Mouse (Mus musculus) megakaryocyte, embryonic 14.5 days (primary cell): Measurements from ENCODE around the gene Igfbp7. TPM values are rescaled to one million over a fixed set of nuclear protein-coding genes. Genes with fewer than 3 reads are reported as not detected.

Experiments used
- H3K27me3 ChIP-seq: replicated peaks from 2 replicates; pipeline ENCODE3; 2012; ENCODE audit warnings: inconsistent platforms
- H3K36me3 ChIP-seq: replicated peaks from 2 replicates; pipeline ENCODE3; 2012; ENCODE audit warnings: low read length, inconsistent platforms, mixed read lengths
- H3K4me1 ChIP-seq: 2 replicates; pipeline ENCODE4 v1.6.1; 2012; ENCODE audit warnings: inconsistent platforms
- H3K4me3 ChIP-seq: replicated peaks from 2 replicates; pipeline ENCODE3; 2012; ENCODE audit warnings: moderate library complexity, mild to moderate bottlenecking, inconsistent platforms
- H3K9me3 ChIP-seq: 2 replicates; pipeline ENCODE4 v1.6.1; 2012; ENCODE audit warnings: inconsistent platforms
- FLI1 ChIP-seq: IDR thresholded peaks from 2 replicates; pipeline ENCODE4 v1.6.1; 2012; ENCODE audit warnings: low read length, inconsistent platforms, mixed read lengths
- GATA1 ChIP-seq: IDR thresholded peaks from 3 replicates; pipeline ENCODE4 v1.6.1; 2012; ENCODE audit warnings: mixed read lengths, low read length, inconsistent platforms, borderline replicate concordance
- polyA plus RNA-seq: library from polyadenylated mRNA; stranded (reverse); fragments of >175 nt; gene quantifications from 2 replicates; pipeline ENCODE4 v1.2.3, GENCODE M21; 2012; ENCODE audit warnings: low replicate concordance; ENCODE audit not compliant: insufficient read depth

The Igfbp7 gene
- polyA plus RNA-seq, 1 experiment = 2.6 TPM

DNA sequence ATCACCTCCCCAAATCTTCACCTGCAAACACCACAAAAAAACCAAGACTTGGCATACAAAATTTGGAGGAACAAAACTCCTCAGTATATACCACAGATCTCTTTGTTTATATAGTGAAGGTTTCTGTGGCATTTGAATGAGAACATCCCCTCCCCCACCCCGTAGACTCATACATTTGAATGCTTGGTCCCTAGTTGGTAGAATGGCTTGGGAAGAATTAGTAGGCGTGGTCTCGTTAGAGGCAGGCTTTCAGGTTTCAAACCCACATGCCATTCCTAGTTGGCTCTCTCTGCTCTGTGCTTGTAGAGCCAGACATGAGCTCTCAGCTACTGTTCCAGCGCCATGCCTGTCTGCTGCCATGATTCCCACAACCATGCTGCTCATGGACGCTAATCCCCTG, 26.2 kb downstream of the Igfbp7 start:
- no peak overlapping the region for H3K4me3 ChIP-seq
- TF ChIP-seq FLI1 = no peak
- TF ChIP-seq GATA1 = no peak
- no peaks in the 10 kb centered on the region for H3K9me3 ChIP-seq
- peaks cover 40% of the 10 kb centered on the region for H3K4me1 ChIP-seq
- no peaks in the 10 kb centered on the region for H3K36me3 ChIP-seq
- peaks cover 4% of the 10 kb centered on the region for H3K27me3 ChIP-seq

DNA sequence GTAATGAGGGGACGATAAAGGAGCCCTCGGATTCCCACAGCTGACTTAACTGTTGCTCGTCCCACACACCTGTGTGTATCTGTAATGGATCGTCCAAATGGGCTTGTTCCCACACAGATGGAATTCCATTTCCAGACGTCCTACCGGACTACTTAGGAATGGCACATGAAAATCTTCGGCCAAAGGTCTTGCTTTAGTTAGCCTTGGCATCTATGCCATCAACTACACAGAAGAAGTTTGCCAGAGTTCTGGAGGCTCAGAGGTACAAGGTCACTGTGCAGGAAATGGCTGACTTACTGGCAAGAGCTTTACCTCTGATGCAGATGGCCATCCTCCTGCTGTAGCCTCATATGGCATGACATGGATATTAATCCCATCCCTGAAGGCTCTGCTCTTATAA, 26.6 kb downstream of the Igfbp7 start:
- Histone ChIP-seq H3K36me3 (no peaks in the 10 kb centered on the region), H3K27me3 (peaks cover 4% of the 10 kb centered on the region), H3K4me3 (no peak overlapping the region), H3K4me1 (peaks cover 36% of the 10 kb centered on the region), H3K9me3 (no peaks in the 10 kb centered on the region)
- TF ChIP-seq FLI1 (no peak), GATA1 (no peak)

DNA sequence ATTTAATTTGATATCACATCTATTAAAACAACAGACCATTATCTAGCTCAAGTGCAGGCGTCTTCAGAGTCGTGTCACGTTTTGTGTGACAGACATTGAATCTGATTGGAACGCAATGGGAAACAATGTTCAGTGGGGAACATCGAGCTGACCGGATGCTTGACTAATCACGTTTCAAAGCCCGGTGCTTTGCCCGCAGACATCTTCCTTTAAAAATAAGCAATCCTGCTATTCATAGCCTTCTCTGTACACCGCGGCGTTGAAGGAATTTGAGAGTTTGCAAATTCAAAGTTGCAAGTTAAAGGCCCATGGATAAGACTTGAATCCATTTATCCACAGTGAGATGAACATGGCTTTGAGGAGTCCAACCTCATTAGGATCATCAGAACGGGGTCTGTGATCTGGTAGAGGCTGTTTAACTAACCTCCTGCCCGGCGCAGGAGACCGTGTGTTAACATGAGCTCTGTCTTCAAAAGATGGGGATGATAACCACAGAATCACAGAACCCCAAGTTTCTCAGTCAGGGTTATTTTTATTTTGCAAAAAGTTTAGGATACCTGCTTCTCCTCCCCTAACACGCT, 27.4 kb downstream of the Igfbp7 start:
- Histone ChIP-seq H3K4me3 (no peak overlapping the region), H3K36me3 (no peaks in the 10 kb centered on the region), H3K9me3 (no peaks in the 10 kb centered on the region), H3K4me1 (peaks cover 28% of the 10 kb centered on the region), H3K27me3 (peaks cover 4% of the 10 kb centered on the region)
- TF ChIP-seq GATA1 (no peak), FLI1 (no peak)

DNA sequence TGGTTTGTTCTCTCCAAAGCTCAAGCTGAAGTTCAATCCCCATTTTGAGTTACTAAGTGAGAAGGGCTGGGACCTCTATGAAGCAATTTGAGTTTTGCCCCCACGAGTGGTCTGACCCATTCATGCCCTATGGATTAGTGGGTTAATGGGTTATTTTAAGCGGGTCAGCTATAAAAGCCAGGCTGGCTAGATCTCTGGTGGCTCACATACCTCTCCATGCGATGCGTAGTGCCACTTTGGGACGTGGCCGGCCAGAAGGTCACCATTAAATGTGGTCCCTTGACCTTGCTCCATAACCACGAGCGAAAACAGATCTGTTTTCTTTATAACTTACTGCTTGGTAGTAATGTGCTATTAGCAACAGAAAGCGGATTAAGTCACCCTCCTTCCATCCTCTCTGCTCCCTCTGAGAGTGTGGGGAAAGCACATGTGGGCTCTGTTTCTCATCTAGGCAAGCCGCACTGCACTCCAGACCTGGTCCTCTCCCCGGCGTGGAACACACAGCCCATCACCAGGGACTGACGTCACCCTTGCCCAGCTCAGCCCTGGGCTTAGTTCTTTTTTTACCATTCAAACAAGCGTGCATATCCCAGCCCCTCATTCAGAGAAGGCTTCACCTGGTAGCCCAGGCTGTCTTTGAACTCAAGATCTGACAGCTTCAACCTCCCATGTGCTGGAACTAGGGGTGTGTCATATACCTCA, 28.3 kb downstream of the Igfbp7 start:
- Histone ChIP-seq H3K4me3 (no peak overlapping the region), H3K36me3 (no peaks in the 10 kb centered on the region), H3K9me3 (no peaks in the 10 kb centered on the region), H3K4me1 (peaks cover 20% of the 10 kb centered on the region), H3K27me3 (peaks cover 4% of the 10 kb centered on the region)
- TF ChIP-seq FLI1 (no peak), GATA1 (no peak)

DNA sequence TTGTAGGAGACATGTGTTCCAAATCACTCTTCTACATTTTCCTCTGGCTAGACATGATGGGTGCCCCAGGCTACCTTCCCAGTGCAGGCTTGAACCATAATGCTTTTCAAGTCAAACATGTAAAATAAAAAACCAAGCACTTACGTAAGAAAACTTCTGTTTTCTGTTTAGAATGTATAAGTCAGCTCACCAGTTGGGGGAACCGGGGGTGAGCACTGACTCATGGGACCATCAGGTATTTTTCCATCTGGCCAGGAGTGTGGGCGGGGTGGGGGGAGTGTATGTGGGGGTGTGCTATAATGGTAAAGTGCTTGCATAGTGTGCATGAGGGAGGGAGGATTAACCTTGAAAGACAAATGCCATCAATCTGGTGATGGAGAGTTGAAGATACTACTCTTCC, 29.8 kb downstream of the Igfbp7 start:
- Histone ChIP-seq H3K4me3 (no peak overlapping the region), H3K36me3 (no peaks in the 10 kb centered on the region), H3K9me3 (no peaks in the 10 kb centered on the region), H3K27me3 (peaks cover 8% of the 10 kb centered on the region), H3K4me1 (peaks cover 12% of the 10 kb centered on the region)
- TF ChIP-seq GATA1 (no peak), FLI1 (no peak)

DNA sequence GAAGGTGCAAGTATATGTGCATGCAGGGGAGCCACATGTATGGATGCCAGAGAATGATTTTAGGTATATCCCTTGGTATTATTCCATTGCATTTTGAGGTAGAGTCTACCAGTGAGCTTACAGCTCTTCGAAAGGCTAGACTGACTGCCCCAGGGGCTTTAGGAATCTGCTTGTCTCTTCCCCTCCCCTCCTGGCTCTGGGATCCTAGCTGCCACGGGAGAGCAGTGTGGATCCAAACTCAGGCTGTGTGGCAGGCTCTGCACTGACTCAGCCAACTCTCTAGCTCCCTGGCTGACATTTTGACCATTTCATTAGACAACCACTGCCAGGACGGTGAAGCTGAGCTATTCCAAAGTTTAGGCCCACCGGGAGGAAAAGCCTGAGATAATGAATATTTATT, 32.3 kb downstream of the Igfbp7 start:
- Histone ChIP-seq H3K4me3 (no peak overlapping the region), H3K36me3 (no peaks in the 10 kb centered on the region), H3K4me1 (peaks cover 16% of the 10 kb centered on the region), H3K9me3 (no peaks in the 10 kb centered on the region), H3K27me3 (peaks cover 10% of the 10 kb centered on the region)
- TF ChIP-seq GATA1 = no peak
- no peak for TF ChIP-seq FLI1

DNA sequence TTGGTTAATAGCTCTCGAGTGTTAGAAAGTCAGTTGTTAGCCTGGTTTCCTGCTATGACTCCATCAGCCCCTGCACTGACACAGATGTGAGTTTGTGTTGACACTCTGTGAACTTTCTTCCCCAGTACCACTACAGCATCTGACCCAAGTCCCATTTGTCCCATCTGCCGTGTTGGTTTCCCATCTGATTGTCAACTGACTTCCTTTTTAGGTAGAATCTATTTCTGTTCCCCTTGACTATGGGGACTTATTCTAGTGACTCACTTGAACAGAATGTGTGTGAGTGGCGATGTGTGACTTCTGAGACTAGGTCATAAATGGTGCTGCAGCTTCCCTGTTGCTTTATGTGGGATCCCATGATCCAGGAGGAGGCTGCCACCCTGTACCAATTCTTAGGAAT, 32.9 kb downstream of the Igfbp7 start:
- no peaks in the 10 kb centered on the region for H3K36me3 ChIP-seq
- peaks cover 10% of the 10 kb centered on the region for H3K27me3 ChIP-seq
- H3K4me3 ChIP-seq = no peak overlapping the region
- peaks cover 20% of the 10 kb centered on the region for H3K4me1 ChIP-seq
- no peaks in the 10 kb centered on the region for H3K9me3 ChIP-seq
- TF ChIP-seq GATA1 = no peak
- TF ChIP-seq FLI1 = no peak

DNA sequence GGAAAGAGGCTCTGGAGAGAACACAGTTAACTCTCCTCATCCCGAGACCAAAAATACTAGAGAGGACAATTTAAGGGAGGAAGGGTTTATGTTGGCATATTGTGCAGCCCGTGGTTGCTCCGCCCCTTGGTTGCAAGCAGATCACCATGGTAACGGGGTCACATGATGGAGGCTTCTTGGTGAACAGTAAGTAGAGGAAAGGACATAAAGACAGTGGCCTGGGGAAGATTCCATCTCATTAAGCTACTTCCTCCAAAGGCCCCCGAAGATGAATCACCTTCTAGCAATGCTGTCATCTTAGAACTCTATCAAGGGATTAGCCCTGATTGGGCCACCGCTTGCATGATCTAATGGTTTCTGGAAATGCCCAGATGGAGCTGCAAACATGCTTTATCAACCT, 35.1 kb downstream of the Igfbp7 start:
- peaks cover 29% of the 10 kb centered on the region for H3K4me1 ChIP-seq
- no peaks in the 10 kb centered on the region for H3K36me3 ChIP-seq
- TF ChIP-seq FLI1 = no peak
- no peaks in the 10 kb centered on the region for H3K9me3 ChIP-seq
- H3K27me3 ChIP-seq = peaks cover 8% of the 10 kb centered on the region
- no peak overlapping the region for H3K4me3 ChIP-seq

DNA sequence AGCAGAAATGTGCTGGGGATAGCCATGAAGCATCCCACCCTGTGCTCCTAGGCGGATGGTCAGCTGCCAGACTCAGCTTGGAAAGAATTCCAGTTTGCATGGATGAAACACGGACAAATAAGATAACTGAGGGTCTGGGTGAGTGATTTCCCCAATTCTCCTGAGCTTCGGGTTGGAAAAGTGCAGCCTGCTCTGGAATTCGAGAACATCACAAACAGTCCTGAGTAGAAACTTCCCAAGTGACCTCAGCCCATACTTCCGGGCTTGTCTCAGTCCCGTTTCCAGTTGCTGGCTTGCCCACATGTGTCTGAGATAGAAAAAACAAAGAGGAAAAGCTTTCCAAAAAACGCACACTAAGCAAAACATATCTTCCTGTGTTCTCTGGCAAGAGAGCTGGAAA, 35.6 kb downstream of the Igfbp7 start:
- TF ChIP-seq FLI1 = no peak
- no peak for TF ChIP-seq GATA1
- Histone ChIP-seq H3K4me1 (peaks cover 34% of the 10 kb centered on the region), H3K9me3 (no peaks in the 10 kb centered on the region), H3K27me3 (peaks cover 8% of the 10 kb centered on the region), H3K36me3 (no peaks in the 10 kb centered on the region), H3K4me3 (no peak overlapping the region)

DNA sequence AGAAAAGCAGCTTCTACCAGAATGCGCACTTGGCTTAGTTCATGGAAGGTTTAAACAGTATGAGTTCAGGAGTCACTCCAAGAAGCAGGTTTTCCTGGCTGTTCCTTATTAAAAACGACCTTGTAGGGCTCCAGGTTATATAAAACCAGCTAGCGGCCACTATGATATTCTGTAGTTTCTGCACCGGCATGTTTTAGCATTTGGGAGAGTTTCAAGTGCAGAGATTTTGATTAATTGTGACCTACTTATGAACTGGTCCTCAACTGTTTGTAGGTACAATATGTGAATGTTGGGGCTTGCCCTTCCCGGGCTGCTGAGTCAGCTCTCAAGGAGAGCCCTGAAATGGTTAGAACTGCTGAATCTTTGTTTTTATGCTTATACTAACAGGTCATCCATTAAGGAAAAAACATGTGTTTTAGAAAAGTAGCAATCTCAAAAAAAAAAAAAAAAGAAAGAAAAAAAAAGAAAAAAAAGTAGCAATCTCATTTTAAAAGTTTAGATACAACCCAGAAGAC, 37.4 kb downstream of the Igfbp7 start:
- Histone ChIP-seq H3K4me1 (peaks cover 34% of the 10 kb centered on the region), H3K27me3 (peaks cover 9% of the 10 kb centered on the region), H3K9me3 (no peaks in the 10 kb centered on the region), H3K36me3 (no peaks in the 10 kb centered on the region), H3K4me3 (no peak overlapping the region)
- TF ChIP-seq GATA1 (no peak), FLI1 (no peak)
